Mouse (Mus musculus) lung, embryonic 14.5 days (tissue): ENCODE results near the gene Cers6. TPM values are rescaled to one million over a fixed set of nuclear protein-coding genes. Genes with fewer than 3 reads are reported as not detected.

Source experiments
- ATAC-seq: fragments of 200-750 bp; cut with Nextera tagmentation; 2 replicates; pipeline ENCODE4 v1.8.0; 2017; ENCODE audit warnings: mild to moderate bottlenecking, moderate TSS enrichment, moderate library complexity; ENCODE audit not compliant: insufficient read depth
- DNase-seq: peaks from one replicate; pipeline ENCODE4 v3.0.0-alpha.2; 2015
- H3K27ac ChIP-seq: fragments of 300-500 bp; sonication (generic); 2 replicates; pipeline ENCODE4 v1.5.1; 2014; ENCODE audit warnings: low read depth, mild to moderate bottlenecking, moderate library complexity
- H3K27me3 ChIP-seq: fragments of 300-500 bp; sonication (generic); 2 replicates; pipeline ENCODE4 v1.6.1; 2014; ENCODE audit warnings: low read length, control low read depth; ENCODE audit not compliant: insufficient read depth
- H3K36me3 ChIP-seq: fragments of 300-500 bp; sonication (generic); 2 replicates; pipeline ENCODE4 v1.6.1; 2014; ENCODE audit warnings: control low read depth; ENCODE audit not compliant: insufficient read depth
- H3K4me1 ChIP-seq: fragments of 300-500 bp; sonication (generic); 2 replicates; pipeline ENCODE4 v1.6.1; 2014; ENCODE audit warnings: antibody characterized with exemption, control low read depth; ENCODE audit not compliant: insufficient read depth
- H3K4me2 ChIP-seq: fragments of 300-500 bp; sonication (generic); 2 replicates; pipeline ENCODE4 v1.6.1; 2014; ENCODE audit warnings: mild to moderate bottlenecking
- H3K4me3 ChIP-seq: fragments of 300-500 bp; sonication (generic); 2 replicates; pipeline ENCODE4 v1.5.1; 2014; ENCODE audit warnings: low read depth, low read length
- H3K9ac ChIP-seq: fragments of 300-500 bp; sonication (generic); 2 replicates; pipeline ENCODE4 v1.6.1; 2014
- H3K9me3 ChIP-seq: fragments of 300-500 bp; sonication (generic); 2 replicates; pipeline ENCODE4 v1.6.1; 2016; ENCODE audit warnings: low read depth, low read length, control low read depth
- CTCF ChIP-seq: IDR thresholded peaks from 2 replicates; pipeline ENCODE4 v1.5.1; 2016; ENCODE audit warnings: antibody characterized with exemption, low read depth
- WGBS: fragments of 180-500 bp; shearing (Covaris S2); extraction: QIAGEN DNeasy Blood & Tissue Kit; methylation state at CpG from one replicate; pipeline ENCODE4 v1.1.7; 2014; 5-methylcytosine and 5-hydroxymethylcytosine counted together
- polyA plus RNA-seq: library from polyadenylated mRNA; unstranded; fragments of >200 nt; fragmentation: Nextera tagmentation; extraction: Ambion mirVana; gene quantifications from 2 replicates; pipeline ENCODE4 v1.2.1, GENCODE M21; 2014

Cers6 gene
- polyA plus RNA-seq, 1 experiment from 2014 or later = 26.2 TPM

DNA sequence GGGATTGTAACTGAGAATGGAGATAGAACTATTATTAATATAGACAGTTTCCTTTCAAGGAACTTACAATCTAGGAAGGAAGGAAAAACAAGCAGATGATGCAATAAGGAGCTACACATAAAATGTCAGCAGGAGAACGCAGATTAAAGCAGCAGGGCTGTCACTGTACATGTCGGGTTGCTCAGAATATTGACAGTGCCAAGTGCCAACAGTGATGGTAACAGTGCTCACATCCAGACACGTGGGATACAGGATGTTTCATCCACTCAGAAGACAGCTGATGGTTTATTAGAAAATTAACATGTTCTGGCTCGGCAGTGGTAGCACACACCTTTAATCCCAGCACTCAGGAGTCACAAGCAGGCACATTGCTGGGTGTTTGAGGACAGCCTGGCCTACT, 255.5 kb downstream of the Cers6 start:
- WGBS = 50% methylated on average over 4 of the region's 4 CpGs
- ATAC-seq = no peak
- Histone ChIP-seq H3K4me1 (no peaks in the 10 kb centered on the region), H3K4me3 (no peak overlapping the region), H3K9ac (no peak overlapping the region), H3K4me2 (no peak overlapping the region), H3K36me3 (no peaks in the 10 kb centered on the region), H3K27ac (no peak overlapping the region), H3K27me3 (no peaks in the 10 kb centered on the region), H3K9me3 (peaks cover 4% of the 10 kb centered on the region; the same call in 1 of the 2 replicates)
- DNase-seq = no peak
- TF ChIP-seq CTCF = no peak

GRCm38 (mm10) chr2:69118994-69119393, 257.8 kb downstream of the Cers6 start:
- no peak overlapping the region for H3K4me3 ChIP-seq
- H3K27me3 ChIP-seq = no peaks in the 10 kb centered on the region
- WGBS = 93% methylated on average over 1 of the region's 1 CpGs
- peaks cover 4% of the 10 kb centered on the region; the same call in 1 of the 2 replicates for H3K9me3 ChIP-seq
- no peak overlapping the region for H3K27ac ChIP-seq
- no peak for TF ChIP-seq CTCF
- no peak overlapping the region for H3K4me2 ChIP-seq
- no peaks in the 10 kb centered on the region for H3K4me1 ChIP-seq
- no peak overlapping the region for H3K9ac ChIP-seq
- ATAC-seq (no peak), DNase-seq (no peak)
- no peaks in the 10 kb centered on the region for H3K36me3 ChIP-seq

- no peak for ATAC-seq
- WGBS = 15% methylated on average over 2 of the region's 2 CpGs
- TF ChIP-seq CTCF = no peak
Observed at GRCm38 (mm10) chr2:69119718-69120117, 258.5 kb downstream of the Cers6 start.

GRCm38 (mm10) chr2:69121681-69122080, 260.4 kb downstream of the Cers6 start:
- no peak for TF ChIP-seq CTCF
- Histone ChIP-seq H3K4me1 (no peaks in the 10 kb centered on the region), H3K36me3 (no peaks in the 10 kb centered on the region), H3K27ac (no peak overlapping the region), H3K4me2 (no peak overlapping the region), H3K4me3 (no peak overlapping the region), H3K9me3 (no peaks in the 10 kb centered on the region), H3K27me3 (no peaks in the 10 kb centered on the region), H3K9ac (no peak overlapping the region)
- ATAC-seq = no peak
- no peak for DNase-seq
- 81% methylated on average over 4 of the region's 4 CpGs for WGBS

More at GRCm38 (mm10) chr2:69119718-69120117, 258.5 kb downstream of the Cers6 start:
- peaks cover 4% of the 10 kb centered on the region; the same call in 1 of the 2 replicates for H3K9me3 ChIP-seq
- no peak overlapping the region for H3K4me2 ChIP-seq
- H3K9ac ChIP-seq = no peak overlapping the region
- H3K36me3 ChIP-seq = no peaks in the 10 kb centered on the region
- H3K4me3 ChIP-seq = no peak overlapping the region
- H3K27ac ChIP-seq = no peak overlapping the region
- no peaks in the 10 kb centered on the region for H3K4me1 ChIP-seq
- DNase-seq = no peak
- no peaks in the 10 kb centered on the region for H3K27me3 ChIP-seq

DNA sequence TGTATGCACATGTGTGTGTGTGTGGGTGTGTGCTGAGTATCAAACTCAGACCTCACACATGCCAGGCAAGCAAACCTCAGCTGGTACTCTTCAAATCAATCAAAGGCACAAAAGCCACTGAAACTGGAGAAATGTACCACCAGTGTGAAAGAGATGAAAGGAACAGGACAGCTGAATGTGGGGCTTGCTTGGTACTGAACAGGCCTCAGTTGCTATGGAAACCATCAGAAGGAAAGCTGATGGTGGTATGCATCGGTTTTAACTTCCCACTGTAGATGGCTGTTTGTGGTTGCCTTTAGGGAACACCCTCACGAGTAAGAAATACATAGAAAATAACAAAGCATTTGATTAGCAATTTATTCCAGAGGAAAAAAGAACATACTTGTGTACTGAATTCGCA, 264.2 kb downstream of the Cers6 start:
- Histone ChIP-seq H3K4me2 (no peak overlapping the region), H3K9me3 (no peaks in the 10 kb centered on the region), H3K27me3 (no peaks in the 10 kb centered on the region), H3K4me3 (no peak overlapping the region), H3K9ac (no peak overlapping the region), H3K27ac (no peak overlapping the region), H3K4me1 (peaks cover 9% of the 10 kb centered on the region; the same call in 1 of the 2 replicates), H3K36me3 (no peaks in the 10 kb centered on the region)
- 70% methylated on average over 3 of the region's 3 CpGs for WGBS
- ATAC-seq (no peak), DNase-seq (no peak)
- TF ChIP-seq CTCF = no peak

DNA sequence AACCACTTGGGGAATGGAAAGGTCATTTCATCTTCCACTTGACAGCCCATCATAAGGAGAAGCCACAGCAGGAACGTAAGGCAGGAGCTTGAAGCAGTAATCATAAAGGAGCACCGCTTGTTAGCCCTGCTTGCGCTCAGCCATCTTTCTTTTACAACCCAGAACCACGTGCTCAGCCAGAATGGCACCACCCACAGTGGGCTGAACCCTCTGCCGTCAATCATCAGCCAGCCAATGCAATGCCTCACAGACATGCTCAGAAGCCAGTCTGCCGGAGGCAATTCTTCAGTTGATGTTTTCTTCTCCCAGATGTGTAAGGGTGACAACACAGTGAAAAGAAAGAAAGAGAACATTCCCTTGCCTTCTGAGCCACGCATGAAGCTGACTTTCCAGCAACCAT, 267.1 kb downstream of the Cers6 start:
- ATAC-seq (no peak), DNase-seq (peak; percentile 29)
- no peaks in the 10 kb centered on the region for H3K9me3 ChIP-seq
- peak overlapping the region; percentile 67; the same call in 1 of the 2 replicates for H3K27ac ChIP-seq
- no peaks in the 10 kb centered on the region for H3K27me3 ChIP-seq
- peaks cover 9% of the 10 kb centered on the region; the same call in 1 of the 2 replicates for H3K4me1 ChIP-seq
- H3K36me3 ChIP-seq = no peaks in the 10 kb centered on the region
- 73% methylated on average over 7 of the region's 7 CpGs for WGBS
- H3K4me3 ChIP-seq = no peak overlapping the region
- H3K9ac ChIP-seq = no peak overlapping the region
- no peak overlapping the region for H3K4me2 ChIP-seq
- no peak for TF ChIP-seq CTCF

DNA sequence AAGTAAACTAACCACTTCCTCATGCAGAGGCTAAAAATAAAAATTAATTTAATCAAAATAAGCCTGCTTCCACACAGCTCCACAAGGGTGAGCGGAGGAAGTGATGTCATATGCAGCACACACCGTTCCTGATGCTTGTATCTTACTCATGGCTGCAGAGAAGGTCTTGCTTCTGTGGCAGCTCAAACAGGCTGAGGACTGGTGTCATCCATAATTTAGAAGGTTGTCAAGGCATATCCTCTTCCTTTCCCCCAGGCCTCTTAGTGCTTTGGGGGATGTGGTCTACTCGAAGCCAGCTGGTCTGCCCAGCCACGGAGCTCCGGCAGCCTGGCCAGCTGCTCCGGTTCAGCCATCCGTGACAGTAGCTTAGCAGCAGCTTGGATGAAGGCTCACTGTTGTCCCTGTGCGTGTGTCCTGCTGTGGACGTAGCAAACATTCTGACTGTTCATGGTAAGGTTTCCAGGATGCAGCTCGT, 267.7 kb downstream of the Cers6 start:
- peak overlapping the region; percentile 67 for H3K27ac ChIP-seq
- DNase-seq (peak; percentile 62), ATAC-seq (peak; percentile 83)

More for the DNA sequence above, 267.7 kb downstream of the Cers6 start:
- Histone ChIP-seq H3K36me3 (no peaks in the 10 kb centered on the region), H3K4me2 (peak overlapping the region; percentile 18; the same call in 1 of the 2 replicates), H3K4me3 (no peak overlapping the region), H3K27me3 (no peaks in the 10 kb centered on the region), H3K4me1 (peaks cover 9% of the 10 kb centered on the region; the same call in 1 of the 2 replicates), H3K9me3 (no peaks in the 10 kb centered on the region), H3K9ac (no peak overlapping the region; the same call in 1 of the 2 replicates)
- 0 out of 2 replicates have a peak, but pooled peaks have one; percentile 2 for TF ChIP-seq CTCF
- WGBS = 32% methylated on average over 10 of the region's 10 CpGs
